Mouse (Mus musculus): ENCODE measurements around the gene Cep95.

Gene Cep95

GRCm38 (mm10) chr11:106820252-106820651, 31.2 kb downstream of the Cep95 start:
- no peak for TF ChIP-seq GATA4 (IDR thresholded peaks at IDR 0.05; ENCODE audit: insufficient replicate concordance, low read length)

- no peak for TF ChIP-seq GATA4 (IDR thresholded peaks at IDR 0.05; ENCODE audit: insufficient replicate concordance, low read length)
These were observed 31.9 kb downstream of the Cep95 start for GRCm38 (mm10) chr11:106820972-106821371.

- no peak for TF ChIP-seq GATA4 (IDR thresholded peaks at IDR 0.05; ENCODE audit: insufficient replicate concordance, low read length)
These were observed 32.3 kb downstream of the Cep95 start for GRCm38 (mm10) chr11:106821397-106821796.

- TF ChIP-seq GATA4 (IDR thresholded peaks at IDR 0.05; ENCODE audit: insufficient replicate concordance, low read length): no peak
These were observed 33.4 kb downstream of the Cep95 start for GRCm38 (mm10) chr11:106822491-106822890.

- no peak for TF ChIP-seq GATA4 (IDR thresholded peaks at IDR 0.05; ENCODE audit: insufficient replicate concordance, low read length)
These were observed 33.9 kb downstream of the Cep95 start for GRCm38 (mm10) chr11:106822911-106823310.

- no peak for TF ChIP-seq GATA4 (IDR thresholded peaks at IDR 0.05; ENCODE audit: insufficient replicate concordance, low read length)
These were observed 34.7 kb downstream of the Cep95 start for GRCm38 (mm10) chr11:106823741-106824140.

GRCm38 (mm10) chr11:106824403-106824802, 35.4 kb downstream of the Cep95 start:
- TF ChIP-seq GATA4 (IDR thresholded peaks at IDR 0.05; ENCODE audit: insufficient replicate concordance, low read length): no peak

GRCm38 (mm10) chr11:106828079-106828478, 39.0 kb downstream of the Cep95 start:
- no peak for TF ChIP-seq GATA4 (IDR thresholded peaks at IDR 0.05; ENCODE audit: insufficient replicate concordance, low read length)

- TF ChIP-seq GATA4 (IDR thresholded peaks at IDR 0.05; ENCODE audit: insufficient replicate concordance, low read length): no peak
These were observed 53.0 kb downstream of the Cep95 start for GRCm38 (mm10) chr11:106842002-106842401.

- TF ChIP-seq GATA4 (IDR thresholded peaks at IDR 0.05; ENCODE audit: insufficient replicate concordance, low read length): no peak
These were observed 62.4 kb downstream of the Cep95 start for GRCm38 (mm10) chr11:106851438-106851837.
